Mouse (Mus musculus) lung, embryonic 15.5 days (tissue): ENCODE results near the gene Cd8a. TPM values are rescaled to one million over a fixed set of nuclear protein-coding genes. Genes with fewer than 3 reads are reported as not detected.
"Not testable (repeated sequence)": the region's sequence is repeated elsewhere in the genome, so short reads cannot be mapped to it uniquely, and the experiment has no call there.

Experiments used
- ATAC-seq: fragments of 200-750 bp; cut with Nextera tagmentation; 2 replicates; pipeline ENCODE4 v1.8.0; 2017; ENCODE audit warnings: moderate number of reproducible peaks, borderline replicate concordance; ENCODE audit not compliant: low FRiP score, low TSS enrichment; ENCODE audit errors: extremely low read depth
- H3K27ac ChIP-seq: fragments of 300-500 bp; sonication (generic); 2 replicates; pipeline ENCODE4 v1.5.1; 2015; ENCODE audit warnings: moderate library complexity, mild to moderate bottlenecking, inconsistent platforms
- H3K27me3 ChIP-seq: fragments of 300-500 bp; sonication (generic); 2 replicates; pipeline ENCODE4 v1.6.1; 2015; ENCODE audit warnings: inconsistent platforms
- H3K36me3 ChIP-seq: fragments of 300-500 bp; sonication (generic); 2 replicates; pipeline ENCODE4 v1.6.1; 2015; ENCODE audit warnings: inconsistent platforms
- H3K4me1 ChIP-seq: fragments of 300-500 bp; sonication (generic); 2 replicates; pipeline ENCODE4 v1.6.1; 2015; ENCODE audit warnings: inconsistent platforms
- H3K4me2 ChIP-seq: fragments of 300-500 bp; sonication (generic); 2 replicates; pipeline ENCODE4 v1.6.1; 2015; ENCODE audit warnings: inconsistent platforms, mild to moderate bottlenecking, moderate library complexity
- H3K4me3 ChIP-seq: fragments of 300-500 bp; sonication (generic); 2 replicates; pipeline ENCODE4 v1.5.1; 2015; ENCODE audit warnings: mild to moderate bottlenecking, inconsistent platforms
- H3K9ac ChIP-seq: fragments of 300-500 bp; sonication (generic); 2 replicates; pipeline ENCODE4 v1.6.1; 2015; ENCODE audit warnings: inconsistent platforms
- H3K9me3 ChIP-seq: fragments of 300-500 bp; sonication (generic); 2 replicates; pipeline ENCODE4 v1.6.1; 2016; ENCODE audit warnings: inconsistent platforms
- WGBS: fragments of 180-500 bp; shearing (Covaris S2); methylation state at CpG from one replicate; pipeline ENCODE4 v1.1.7; 2015; 5-methylcytosine and 5-hydroxymethylcytosine counted together
- polyA plus RNA-seq: library from polyadenylated mRNA; unstranded; fragments of >200 nt; fragmentation: Nextera tagmentation; extraction: Ambion mirVana; gene quantifications from 2 replicates; pipeline ENCODE4 v1.2.1, GENCODE M21; 2015

The Cd8a gene
- polyA plus RNA-seq = 0.06 and 1.2 TPM in 2 replicates

- no peaks in the 10 kb centered on the region for H3K27me3 ChIP-seq
- no peaks in the 10 kb centered on the region for H3K9me3 ChIP-seq
- no peaks in the 10 kb centered on the region for H3K4me1 ChIP-seq
- H3K4me2 ChIP-seq = no peak within 1 kb of the TSS
- ATAC-seq = no peak
- H3K4me3 ChIP-seq = no peak within 1 kb of the TSS
- H3K36me3 ChIP-seq = no peaks in the 10 kb centered on the region
- no peak within 1 kb of the TSS for H3K9ac ChIP-seq
- H3K27ac ChIP-seq = no peak within 1 kb of the TSS
- 76% methylated on average over 14 of the region's 14 CpGs for WGBS
These were observed at the start of gene Cd8a for GRCm38 (mm10) chr6:71373249-71373775. Cd8a (plus strand) TSS chr6:71373427.

- Histone ChIP-seq H3K4me2 (no peak overlapping the region), H3K4me3 (no peak overlapping the region), H3K9ac (no peak overlapping the region), H3K27me3 (no peaks in the 10 kb centered on the region), H3K36me3 (no peaks in the 10 kb centered on the region), H3K27ac (no peak overlapping the region), H3K4me1 (no peaks in the 10 kb centered on the region), H3K9me3 (no peaks in the 10 kb centered on the region)
- no peak for ATAC-seq
- WGBS = 85% methylated on average over 9 of the region's 9 CpGs
These were observed 48.4 kb upstream of the Cd8a start for GRCm38 (mm10) chr6:71324816-71325215.

GRCm38 (mm10) chr6:71329881-71330280, 43.3 kb upstream of the Cd8a start:
- Histone ChIP-seq H3K4me2 (no peak overlapping the region), H3K27me3 (no peaks in the 10 kb centered on the region), H3K36me3 (no peaks in the 10 kb centered on the region), H3K4me1 (no peaks in the 10 kb centered on the region), H3K9me3 (no peaks in the 10 kb centered on the region), H3K27ac (no peak overlapping the region), H3K4me3 (no peak overlapping the region), H3K9ac (no peak overlapping the region)
- no peak for ATAC-seq
- 82% methylated on average over 6 of the region's 6 CpGs for WGBS

GRCm38 (mm10) chr6:71330486-71330885, 42.7 kb upstream of the Cd8a start:
- WGBS = 67% methylated on average over 7 of the region's 7 CpGs
- ATAC-seq = no peak
- Histone ChIP-seq H3K4me1 (no peaks in the 10 kb centered on the region), H3K9ac (no peak overlapping the region), H3K36me3 (no peaks in the 10 kb centered on the region), H3K27me3 (no peaks in the 10 kb centered on the region), H3K27ac (no peak overlapping the region), H3K4me3 (no peak overlapping the region), H3K4me2 (no peak overlapping the region), H3K9me3 (no peaks in the 10 kb centered on the region)

GRCm38 (mm10) chr6:71331491-71331890, 41.7 kb upstream of the Cd8a start:
- ATAC-seq, H3K9me3 ChIP-seq, H3K4me2 ChIP-seq, H3K27me3 ChIP-seq, H3K27ac ChIP-seq, H3K4me1 ChIP-seq, H3K36me3 ChIP-seq, H3K9ac ChIP-seq, H3K4me3 ChIP-seq: not testable (repeated sequence)
- 81% methylated on average over 2 of the region's 4 CpGs for WGBS

GRCm38 (mm10) chr6:71332236-71332965, 40.8 kb upstream of the Cd8a start:
- Histone ChIP-seq H3K36me3 (no peaks in the 10 kb centered on the region), H3K9ac (no peak overlapping the region), H3K4me2 (no peak overlapping the region), H3K9me3 (no peaks in the 10 kb centered on the region), H3K4me1 (no peaks in the 10 kb centered on the region), H3K4me3 (no peak overlapping the region), H3K27me3 (no peaks in the 10 kb centered on the region), H3K27ac (no peak overlapping the region)
- WGBS = 61% methylated on average over 11 of the region's 11 CpGs
- no peak for ATAC-seq

GRCm38 (mm10) chr6:71333031-71333430, 40.2 kb upstream of the Cd8a start:
- no peaks in the 10 kb centered on the region for H3K36me3 ChIP-seq
- H3K4me3 ChIP-seq = no peak overlapping the region
- no peaks in the 10 kb centered on the region for H3K27me3 ChIP-seq
- no peak overlapping the region for H3K27ac ChIP-seq
- ATAC-seq = no peak
- no peak overlapping the region for H3K9ac ChIP-seq
- H3K9me3 ChIP-seq = no peaks in the 10 kb centered on the region
- H3K4me2 ChIP-seq = no peak overlapping the region
- no peaks in the 10 kb centered on the region for H3K4me1 ChIP-seq
- 81% methylated on average over 3 of the region's 3 CpGs for WGBS

- ATAC-seq = no peak
- no peak overlapping the region for H3K4me3 ChIP-seq
- WGBS = 84% methylated on average over 11 of the region's 11 CpGs
- H3K9ac ChIP-seq = no peak overlapping the region
- no peak overlapping the region for H3K4me2 ChIP-seq
- H3K4me1 ChIP-seq = no peaks in the 10 kb centered on the region
- no peak overlapping the region for H3K27ac ChIP-seq
- no peaks in the 10 kb centered on the region for H3K9me3 ChIP-seq
- H3K27me3 ChIP-seq = no peaks in the 10 kb centered on the region
- H3K36me3 ChIP-seq = no peaks in the 10 kb centered on the region
These were observed 39.5 kb upstream of the Cd8a start for GRCm38 (mm10) chr6:71333578-71334273.

- Histone ChIP-seq H3K27ac (no peak overlapping the region), H3K27me3 (no peaks in the 10 kb centered on the region), H3K4me2 (no peak overlapping the region), H3K9ac (no peak overlapping the region), H3K36me3 (no peaks in the 10 kb centered on the region), H3K4me3 (no peak overlapping the region), H3K4me1 (no peaks in the 10 kb centered on the region), H3K9me3 (no peaks in the 10 kb centered on the region)
- WGBS = 94% methylated on average over 8 of the region's 8 CpGs
- ATAC-seq = no peak
These were observed 35.6 kb upstream of the Cd8a start for GRCm38 (mm10) chr6:71337666-71338065.

- Histone ChIP-seq H3K4me2 (no peak overlapping the region), H3K9ac (no peak overlapping the region), H3K36me3 (no peaks in the 10 kb centered on the region), H3K4me1 (no peaks in the 10 kb centered on the region), H3K9me3 (no peaks in the 10 kb centered on the region), H3K27ac (no peak overlapping the region), H3K4me3 (no peak overlapping the region), H3K27me3 (no peaks in the 10 kb centered on the region)
- ATAC-seq = no peak
- 73% methylated on average over 3 of the region's 3 CpGs for WGBS
These were observed 34.3 kb upstream of the Cd8a start for GRCm38 (mm10) chr6:71338941-71339340.

- no peaks in the 10 kb centered on the region for H3K27me3 ChIP-seq
- H3K36me3 ChIP-seq = no peaks in the 10 kb centered on the region
- H3K9me3 ChIP-seq = no peaks in the 10 kb centered on the region
- no peak overlapping the region for H3K4me2 ChIP-seq
- H3K9ac ChIP-seq = no peak overlapping the region
- H3K4me1 ChIP-seq = no peaks in the 10 kb centered on the region
- no peak overlapping the region for H3K27ac ChIP-seq
- no peak for ATAC-seq
- H3K4me3 ChIP-seq = no peak overlapping the region
- 68% methylated on average over 4 of the region's 4 CpGs for WGBS
These were observed 33.9 kb upstream of the Cd8a start for GRCm38 (mm10) chr6:71339351-71339750.

- Histone ChIP-seq H3K27me3 (no peaks in the 10 kb centered on the region), H3K4me1 (no peaks in the 10 kb centered on the region), H3K36me3 (no peaks in the 10 kb centered on the region), H3K9me3 (no peaks in the 10 kb centered on the region), H3K27ac (no peak overlapping the region), H3K4me3 (no peak overlapping the region), H3K4me2 (no peak overlapping the region), H3K9ac (no peak overlapping the region)
- no peak for ATAC-seq
- 86% methylated on average over 9 of the region's 9 CpGs for WGBS
These were observed 32.0 kb upstream of the Cd8a start for GRCm38 (mm10) chr6:71341179-71341578.
